Mouse (Mus musculus) limb, embryonic 14.5 days (tissue): ENCODE data around the gene Igf2bp1. TPM values are rescaled to one million over a fixed set of nuclear protein-coding genes. Genes with fewer than 3 reads are reported as not detected.
A peak's percentile ranks its signal among the peaks of the same experiment; 100 is the strongest.

Experiments
- ATAC-seq: fragments of 200-750 bp; cut with Nextera tagmentation; 2 replicates; pipeline ENCODE4 v1.8.0; 2017; ENCODE audit warnings: low read depth, moderate number of reproducible peaks, moderate TSS enrichment; ENCODE audit not compliant: low FRiP score
- DNase-seq: peaks from one replicate; pipeline ENCODE4 v3.0.0-alpha.2; 2015; ENCODE audit warnings: low spot score
- H3K27ac ChIP-seq: fragments of 300-500 bp; sonication (generic); replicated peaks from 2 replicates; pipeline ENCODE4 v1.5.1; 2014; ENCODE audit warnings: low read depth, mild to moderate bottlenecking, low read length, moderate library complexity, mixed read lengths
- H3K27me3 ChIP-seq: fragments of 300-500 bp; sonication (generic); 2 replicates; pipeline ENCODE4 v1.6.1; 2014; ENCODE audit warnings: low read length, mixed read lengths; ENCODE audit not compliant: control insufficient read depth, insufficient read depth
- H3K36me3 ChIP-seq: fragments of 300-500 bp; sonication (generic); 2 replicates; pipeline ENCODE4 v1.6.1; 2014; ENCODE audit warnings: mild to moderate bottlenecking, low read length, moderate library complexity, mixed read lengths; ENCODE audit not compliant: control insufficient read depth, insufficient read depth
- H3K4me1 ChIP-seq: fragments of 300-500 bp; sonication (generic); 2 replicates; pipeline ENCODE4 v1.6.1; 2014; ENCODE audit warnings: antibody characterized with exemption, low read length, mixed read lengths; ENCODE audit not compliant: control insufficient read depth, insufficient read depth
- H3K4me2 ChIP-seq: fragments of 300-500 bp; sonication (generic); replicated peaks from 2 replicates; pipeline ENCODE4 v1.6.1; 2014; ENCODE audit warnings: low read depth, mild to moderate bottlenecking, low read length, moderate library complexity; ENCODE audit not compliant: severe bottlenecking
- H3K4me3 ChIP-seq: fragments of 300-500 bp; sonication (generic); replicated peaks from 2 replicates; pipeline ENCODE4 v1.5.1; 2014; ENCODE audit warnings: low read length
- H3K9ac ChIP-seq: fragments of 300-500 bp; sonication (generic); 2 replicates; pipeline ENCODE4 v1.6.1; 2014; ENCODE audit warnings: mild to moderate bottlenecking, low read depth, low read length, moderate library complexity; ENCODE audit not compliant: severe bottlenecking
- H3K9me3 ChIP-seq: fragments of 300-500 bp; sonication (generic); 2 replicates; pipeline ENCODE4 v1.6.1; 2016; ENCODE audit warnings: low read length; ENCODE audit not compliant: control insufficient read depth
- POLR2A ChIP-seq: fragments of 200-500 bp; IDR thresholded peaks from 2 replicates; pipeline ENCODE4 v1.8.0; 2012; ENCODE audit warnings: inconsistent platforms, mild to moderate bottlenecking, moderate library complexity, borderline replicate concordance; ENCODE audit not compliant: insufficient read depth, insufficient read length; ENCODE audit errors: extremely low read depth
- WGBS: fragments of 180-500 bp; shearing (Covaris S2); extraction: QIAGEN DNeasy Blood & Tissue Kit; methylation state at CpG from one replicate; pipeline ENCODE4 v1.1.7; 2014; 5-methylcytosine and 5-hydroxymethylcytosine counted together
- polyA plus RNA-seq, 2 experiments: library from polyadenylated mRNA; depleted of rRNA in 1 of 2; stranded (reverse) in 1 of 2; unstranded in 1 of 2; fragments of >200 nt; fragmentation: Nextera tagmentation in 1 of 2; extraction: Ambion mirVana in 1 of 2; gene quantifications; 2 replicates each; pipeline versions ENCODE4 v1.2.1 to v1.2.3; 2012 to 2014

The Igf2bp1 gene
- polyA plus RNA-seq, 2 experiments, result 22.8 to 26.7 TPM

DNA sequence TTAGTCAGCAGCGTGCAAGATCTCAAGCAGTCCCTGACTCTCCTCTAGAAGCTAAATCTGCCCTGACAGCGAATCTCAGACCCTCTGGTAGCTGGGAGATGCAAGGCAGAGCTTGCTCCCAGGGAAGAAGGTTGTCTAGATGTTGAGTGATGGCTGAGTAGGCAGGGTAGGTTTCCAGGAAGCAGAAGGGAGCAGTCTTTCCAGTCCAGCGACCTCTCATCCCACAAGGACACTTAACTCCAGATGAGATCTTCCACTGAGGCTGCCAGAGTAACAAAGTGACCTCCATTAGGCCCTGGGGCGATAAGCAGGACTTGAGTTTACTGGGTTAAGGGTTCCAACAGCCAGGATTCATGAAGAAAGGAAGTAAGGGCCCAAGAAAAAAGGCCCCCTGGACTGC is 14.9 kb upstream of the Igf2bp1 start:
- Histone ChIP-seq H3K9ac (no peak overlapping the region), H3K36me3 (no peaks in the 10 kb centered on the region), H3K9me3 (no peaks in the 10 kb centered on the region), H3K4me2 (no peak overlapping the region), H3K4me1 (no peaks in the 10 kb centered on the region), H3K27me3 (no peaks in the 10 kb centered on the region), H3K27ac (no peak overlapping the region), H3K4me3 (no peak overlapping the region)
- no peak for DNase-seq
- no peak for TF ChIP-seq POLR2A
- 66% methylated on average over 4 of the region's 4 CpGs for WGBS
- ATAC-seq, result no peak

DNA sequence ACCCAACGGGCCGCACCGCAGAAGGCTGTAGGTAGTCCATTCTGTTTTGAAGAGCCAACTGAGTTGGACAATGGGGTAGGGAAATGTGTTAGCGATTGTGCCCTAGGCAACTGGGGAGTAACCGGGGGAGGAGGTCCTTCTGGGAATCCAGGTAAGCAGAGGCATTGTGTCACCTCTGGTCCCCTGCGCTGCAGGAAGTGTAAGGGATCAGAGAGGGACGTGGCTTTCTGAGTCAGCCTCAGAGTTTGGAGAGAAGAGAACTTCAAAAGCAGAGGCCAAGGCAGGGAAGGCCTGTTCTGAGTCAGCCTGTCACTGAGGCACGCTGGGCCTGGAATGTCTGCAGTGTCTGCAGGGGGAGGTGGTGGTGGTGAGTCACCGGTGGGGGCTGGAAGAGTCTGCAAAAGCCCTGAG is 12.2 kb upstream of the Igf2bp1 start:
- Histone ChIP-seq H3K27ac (no peak overlapping the region), H3K36me3 (no peaks in the 10 kb centered on the region), H3K4me3 (no peak overlapping the region), H3K9ac (no peak overlapping the region), H3K4me2 (no peak overlapping the region), H3K4me1 (no peaks in the 10 kb centered on the region), H3K9me3 (no peaks in the 10 kb centered on the region), H3K27me3 (no peaks in the 10 kb centered on the region)
- 14% methylated on average over 9 of the region's 9 CpGs for WGBS
- ATAC-seq (no peak), DNase-seq (no peak)
- TF ChIP-seq POLR2A, result no peak

- H3K4me3 ChIP-seq, result no peak overlapping the region
- ATAC-seq, result no peak
- WGBS, result 37% methylated on average over 5 of the region's 5 CpGs
- H3K9ac ChIP-seq, result no peak overlapping the region
- TF ChIP-seq POLR2A, result no peak
- DNase-seq, result no peak
- no peaks in the 10 kb centered on the region for H3K27me3 ChIP-seq
- H3K4me1 ChIP-seq, result no peaks in the 10 kb centered on the region
- H3K9me3 ChIP-seq, result no peaks in the 10 kb centered on the region
- no peak overlapping the region for H3K27ac ChIP-seq
- H3K4me2 ChIP-seq, result no peak overlapping the region
- H3K36me3 ChIP-seq, result no peaks in the 10 kb centered on the region
Observed at GRCm38 (mm10) chr11:96015421-96015820, 9.7 kb upstream of the Igf2bp1 start.

DNA sequence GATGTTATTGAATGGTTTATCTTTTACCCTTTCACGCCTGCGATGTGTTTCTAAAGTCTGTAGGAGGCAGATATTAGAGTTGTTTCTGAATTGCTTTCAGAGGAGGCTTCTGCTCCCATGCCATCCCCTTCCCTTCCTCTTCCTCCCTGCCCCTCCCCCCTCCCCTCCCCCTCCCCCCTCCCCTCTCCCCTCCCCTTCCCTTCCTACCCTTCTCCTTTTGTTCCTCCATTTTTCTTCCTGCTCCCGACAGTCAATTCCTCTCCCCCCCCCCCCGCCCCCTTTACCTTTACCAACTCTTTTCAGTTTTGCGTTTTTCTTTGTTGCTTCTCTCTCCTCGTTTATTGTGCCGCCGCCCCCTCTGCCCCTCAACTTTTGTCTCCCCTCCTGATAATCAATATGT is 6.2 kb upstream of the Igf2bp1 start:
- Histone ChIP-seq H3K4me3 (no peak overlapping the region), H3K9me3 (no peaks in the 10 kb centered on the region), H3K27ac (no peak overlapping the region)

GRCm38 (mm10) chr11:96008827-96009226 is 3.1 kb upstream of the Igf2bp1 start:
- Histone ChIP-seq H3K27ac (no peak overlapping the region), H3K9me3 (no peaks in the 10 kb centered on the region), H3K9ac (no peak overlapping the region), H3K4me2 (no peak overlapping the region), H3K4me1 (no peaks in the 10 kb centered on the region), H3K27me3 (no peaks in the 10 kb centered on the region), H3K36me3 (no peaks in the 10 kb centered on the region), H3K4me3 (no peak overlapping the region)
- no peak for ATAC-seq
- no peak for TF ChIP-seq POLR2A
- DNase-seq, result no peak
- WGBS, result 4% methylated on average over 1 of the region's 1 CpGs

More for the DNA sequence above, 6.2 kb upstream of the Igf2bp1 start:
- DNase-seq (no peak), ATAC-seq (no peak)
- H3K4me1 ChIP-seq, result no peaks in the 10 kb centered on the region
- no peaks in the 10 kb centered on the region for H3K36me3 ChIP-seq
- H3K4me2 ChIP-seq, result no peak overlapping the region
- no peaks in the 10 kb centered on the region for H3K27me3 ChIP-seq
- no peak overlapping the region for H3K9ac ChIP-seq
- TF ChIP-seq POLR2A, result no peak
- WGBS, result 5% methylated on average over 6 of the region's 8 CpGs

- Histone ChIP-seq H3K4me3 (peak overlapping the region; percentile 89), H3K4me1 (peaks cover 7% of the 10 kb centered on the region; the same call in 1 of the 2 replicates), H3K9me3 (no peaks in the 10 kb centered on the region), H3K27ac (peak overlapping the region; percentile 96), H3K9ac (peak overlapping the region; percentile 95), H3K27me3 (no peaks in the 10 kb centered on the region), H3K4me2 (peak overlapping the region; percentile 86), H3K36me3 (no peaks in the 10 kb centered on the region)
- TF ChIP-seq POLR2A, result peak; percentile 26; the same call in 1 of the 2 replicates
- peak; percentile 35 for DNase-seq
- ATAC-seq, result peak; percentile 10
- WGBS, result under 1% methylated on average over 33 of the region's 33 CpGs
Observed at GRCm38 (mm10) chr11:96007516-96008235, 1.9 kb upstream of the Igf2bp1 start.
